Mouse (Mus musculus) heart, postnatal 0 days (tissue): Measurements from ENCODE around the gene March11.

Experiments
- CTCF ChIP-seq: IDR thresholded peaks from 2 replicates; pipeline ENCODE4 v1.5.1; 2016; ENCODE audit warnings: antibody characterized with exemption, control low read depth, low read depth
- EP300 ChIP-seq: IDR thresholded peaks from 2 replicates; pipeline ENCODE4 v1.6.1; 2016; ENCODE audit warnings: antibody characterized with exemption, low read depth

GRCm38 (mm10) chr15:26322804-26323203, 14.0 kb downstream of the March11 start:
- TF ChIP-seq CTCF (no peak), EP300 (no peak)
